Mouse (Mus musculus): ENCODE data around the gene Dpp9.

DNA sequence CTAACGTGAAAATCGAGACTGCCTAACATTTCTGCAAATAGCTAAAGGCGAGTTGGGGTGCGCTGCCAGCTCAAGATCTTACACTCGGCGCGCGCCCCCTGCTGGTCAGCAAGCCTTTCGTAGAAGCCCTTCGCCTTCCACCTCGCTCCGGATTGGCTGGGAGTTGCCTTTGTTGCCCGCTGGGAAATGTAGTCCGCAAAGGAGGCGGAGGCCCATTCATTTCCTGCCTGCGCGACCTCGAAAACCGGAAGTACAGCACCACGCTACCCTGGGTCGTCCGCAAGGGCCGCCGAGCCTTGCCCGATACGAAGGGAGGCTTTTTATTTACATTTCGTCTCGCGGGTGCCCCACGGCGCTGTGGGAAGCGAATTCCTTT, 37.1 kb upstream of the Dpp9 start:
- TF ChIP-seq POLR2A (IDR thresholded peaks at IDR 0.05; ENCODE audit: low read depth, low read length) (peak; percentile 30; the same call in 1 of the 2 replicates), CTCF (IDR thresholded peaks at IDR 0.05; ENCODE audit: borderline replicate concordance, insufficient read depth, low read length) (peak; percentile 85)

Data from embryonic fibroblast, embryonic 13.5 days (primary cell).